In the genomic region with DNA sequence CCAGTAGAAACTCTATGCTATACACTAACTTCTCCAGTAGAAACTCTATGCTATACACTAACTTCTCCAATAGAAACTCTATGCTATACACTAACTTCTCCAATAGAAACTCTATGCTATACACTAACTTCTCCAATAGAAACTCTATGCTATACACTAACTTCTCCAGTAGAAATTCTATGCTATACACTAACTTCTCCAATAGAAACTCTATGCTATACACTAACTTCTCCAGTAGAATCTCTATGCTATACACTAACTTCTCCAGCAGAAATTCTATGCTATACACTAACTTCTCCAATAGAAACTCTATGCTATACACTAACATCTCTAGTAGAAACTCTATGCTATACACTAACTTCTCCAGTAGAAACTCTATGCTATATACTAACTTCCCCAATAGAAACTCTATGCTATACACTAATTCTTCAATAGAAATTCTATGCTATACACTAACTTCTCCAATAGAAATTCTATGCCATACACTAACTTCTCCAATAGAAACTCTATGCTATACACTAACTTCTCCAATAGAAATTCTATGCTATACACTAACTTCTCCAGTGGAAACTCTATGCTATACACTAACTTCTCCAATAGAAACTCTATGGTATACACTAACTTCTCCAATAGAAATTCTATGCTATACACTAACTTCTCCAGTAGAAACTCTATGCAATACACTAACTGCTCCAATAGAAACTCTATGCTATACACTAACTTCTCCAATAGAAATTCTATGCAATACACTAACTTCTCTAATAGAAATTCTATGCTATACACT, we compare ENCODE assay signal across 5 mouse cellular contexts. TPM values are rescaled to one million over a fixed set of nuclear protein-coding genes. Genes with fewer than 3 reads are reported as not detected.
DNase-seq lines count a peak whose midpoint lies in the region; ATAC-seq and TF ChIP-seq lines count a peak whose summit lies in the region.
"Not testable (repeated sequence)": the region's sequence is repeated elsewhere in the genome, so short reads cannot be mapped to it uniquely, and the experiment has no call there.

No protein-coding gene starts in this region.

- H3K9ac ChIP-seq in forebrain, embryonic 14.5 days (ENCODE audit: low read length); midbrain, embryonic 14.5 days (replicated peaks; ENCODE audit: low read length): not testable (repeated sequence)

- not testable (repeated sequence) for H3K4me3 ChIP-seq in forebrain, embryonic 14.5 days (ENCODE audit: low read depth, low read length); midbrain, embryonic 14.5 days (replicated peaks; ENCODE audit: low read depth, low read length)

- not testable (repeated sequence) for H3K36me3 ChIP-seq in forebrain, embryonic 14.5 days (ENCODE audit: control insufficient read depth, insufficient read depth, low read length); midbrain, embryonic 14.5 days (ENCODE audit: control insufficient read depth, insufficient read depth, low read length)

- not testable (repeated sequence) for H3K4me1 ChIP-seq in forebrain, embryonic 14.5 days (ENCODE audit: control insufficient read depth, insufficient read depth, low read length); midbrain, embryonic 14.5 days (ENCODE audit: control insufficient read depth, insufficient read depth, low read length)

- peak; percentile 55 for DNase-seq in brain, embryonic 14.5 days (ENCODE audit: low read depth)
- peak; percentile 19 for DNase-seq in forebrain, embryonic 14.5 days (ENCODE audit: low spot score)
- DNase-seq in induced T-regulatory cell, adult 2 months (ENCODE audit: low read depth): peak; percentile 32
- DNase-seq in midbrain, embryonic 14.5 days: peak; percentile 32
- DNase-seq in retina, postnatal 7 days (ENCODE audit: low read depth, low spot score): peak; percentile 30

- TF ChIP-seq CTCF in brain, embryonic 14.5 days (IDR thresholded peaks at IDR 0.05; ENCODE audit: borderline replicate concordance, extremely low read depth, insufficient read depth, insufficient read length): not testable (repeated sequence)

- not testable (repeated sequence) for H3K27me3 ChIP-seq in forebrain, embryonic 14.5 days (replicated peaks; ENCODE audit: control insufficient read depth, insufficient read depth, low read length); midbrain, embryonic 14.5 days (ENCODE audit: control insufficient read depth, insufficient read depth, low read length)

- not testable (repeated sequence) for H3K4me2 ChIP-seq in forebrain, embryonic 14.5 days (ENCODE audit: low read length); midbrain, embryonic 14.5 days (ENCODE audit: low read length)

- TF ChIP-seq POLR2A in brain, embryonic 14.5 days (IDR thresholded peaks at IDR 0.05; ENCODE audit: borderline replicate concordance, extremely low read depth, insufficient read depth, insufficient read length, poor library complexity, severe bottlenecking): not testable (repeated sequence)

- H3K9me3 ChIP-seq in forebrain, embryonic 14.5 days (replicated peaks; ENCODE audit: control insufficient read depth, low read length); midbrain, embryonic 14.5 days (ENCODE audit: control insufficient read depth, low read length): not testable (repeated sequence)

- not testable (repeated sequence) for ATAC-seq in forebrain, embryonic 14.5 days; midbrain, embryonic 14.5 days (ENCODE audit: low FRiP score, low TSS enrichment)

- H3K27ac ChIP-seq in forebrain, embryonic 14.5 days (ENCODE audit: low read depth, low read length); midbrain, embryonic 14.5 days (replicated peaks; ENCODE audit: low read depth, low read length): not testable (repeated sequence)

RNA-seq across cellular contexts. Expression of a gene that starts 34.7 kb away (rescaled TPM):
- polyA plus RNA-seq in brain, embryonic 14.5 days (2012; rRNA removed): 34.8 and 58.3 TPM in 2 replicates
- 30.2 and 38.6 TPM in 2 replicates for polyA plus RNA-seq in forebrain, embryonic 14.5 days (2014; fragmentation: Nextera tagmentation; extraction: Ambion mirVana)
- polyA plus RNA-seq in midbrain, embryonic 14.5 days (2014; fragmentation: Nextera tagmentation; extraction: Ambion mirVana): 38.8 and 53.7 TPM in 2 replicates
